Mouse (Mus musculus) thymus, postnatal 10 days (tissue): ENCODE measurements around the gene Twsg1.
"Not testable (repeated sequence)": the region's sequence is repeated elsewhere in the genome, so short reads cannot be mapped to it uniquely, and the experiment has no call there.

Experiments used
- DNase-seq, 2 experiments: peaks; one replicate each; pipeline ENCODE4 v3.0.0; 2021; ENCODE audit warnings: low spot score in 2 of 2

The Twsg1 gene

DNA sequence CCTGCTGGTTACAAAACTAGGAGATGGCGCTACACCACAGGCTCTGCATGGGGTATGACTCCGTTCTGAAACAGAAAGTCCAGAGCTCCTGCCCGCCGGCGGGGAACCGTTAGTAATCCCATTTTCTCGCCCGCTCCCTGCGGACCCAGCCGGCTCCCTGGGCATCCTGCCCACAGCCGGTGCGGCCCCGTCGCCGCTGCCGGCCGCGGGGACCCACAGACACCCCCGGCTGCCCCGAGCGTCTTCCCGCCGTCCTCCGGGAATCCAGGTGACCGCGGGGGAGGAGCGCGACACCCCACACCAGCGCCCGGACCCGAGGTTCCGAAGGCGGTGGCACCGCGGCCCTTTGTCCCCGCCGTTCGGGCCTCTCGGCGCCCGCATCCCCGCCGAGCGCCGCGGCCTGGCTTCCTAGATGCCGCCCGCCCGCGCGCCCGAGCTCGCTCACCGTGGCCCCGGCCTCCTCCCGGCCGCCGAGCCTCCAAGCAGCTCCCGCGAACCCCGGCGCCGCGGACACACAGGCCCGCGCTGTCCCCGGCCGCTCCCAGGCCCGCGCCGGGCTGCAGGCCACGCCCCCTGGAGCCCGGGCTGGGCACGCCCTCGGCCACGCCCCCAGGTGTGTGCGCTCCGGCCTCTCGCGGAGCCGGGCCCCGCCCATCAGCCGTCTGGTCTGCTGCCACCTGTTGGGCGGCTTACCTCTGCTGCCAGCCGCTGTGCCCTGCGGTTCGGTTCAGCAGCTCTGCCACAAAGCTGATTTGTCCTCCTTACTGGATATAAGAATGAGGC lies at the start of gene Twsg1:
Twsg1 (minus strand) TSS at position 605 of the 783 bp plus-strand sequence.
- DNase-seq, result peak; percentile 91 to 98

DNA sequence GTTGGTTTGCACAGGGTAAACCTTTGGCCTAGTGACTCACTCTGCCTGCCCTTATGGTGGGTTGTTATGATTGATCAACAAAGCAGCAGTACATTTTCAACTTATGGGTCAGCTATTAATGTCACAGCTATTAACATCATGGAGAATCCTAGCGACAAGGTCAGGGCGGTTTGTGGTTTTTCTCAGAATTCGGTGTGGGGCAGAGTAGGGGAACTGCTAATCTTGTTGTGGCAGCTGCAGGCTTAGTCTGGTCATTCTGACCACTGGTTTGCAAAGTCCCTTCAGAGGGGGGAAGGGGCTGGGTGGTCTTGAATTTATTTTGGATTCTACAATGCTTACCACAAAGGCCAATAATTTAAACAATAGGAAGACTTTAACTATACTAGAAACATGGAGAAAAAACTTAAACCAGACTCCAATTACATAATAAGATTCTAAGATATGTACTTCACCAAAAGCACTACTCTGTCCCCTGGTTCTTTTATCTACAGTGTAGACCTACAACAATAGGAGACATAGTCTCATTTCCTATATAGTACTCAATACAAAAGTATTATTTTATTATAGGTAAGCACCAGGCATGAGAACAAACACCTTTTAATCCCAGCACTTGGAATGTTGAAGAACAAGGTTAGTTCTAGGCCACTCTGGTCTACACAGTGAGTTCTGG lies 37.3 kb upstream of the Twsg1 start:
- no peak for DNase-seq

DNA sequence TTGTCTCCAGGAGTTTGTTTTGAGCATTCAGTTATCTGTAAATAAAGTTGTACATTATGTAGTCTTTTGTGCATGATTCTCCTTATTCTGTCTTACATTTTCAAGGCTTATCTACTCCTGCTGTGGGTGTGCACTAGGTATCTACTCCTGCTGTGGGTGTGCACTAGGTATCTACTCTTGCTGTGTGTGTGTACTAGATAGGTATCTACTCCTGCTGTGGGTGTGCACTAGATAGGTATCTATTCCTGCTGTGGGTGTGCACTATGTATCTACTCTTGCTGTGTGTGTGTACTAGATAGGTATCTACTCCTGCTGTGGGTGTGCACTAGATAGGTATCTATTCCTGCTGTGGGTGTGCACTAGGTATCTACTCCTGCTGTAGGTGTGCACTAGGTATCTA lies 25.7 kb upstream of the Twsg1 start:
- not testable (repeated sequence) for DNase-seq

DNA sequence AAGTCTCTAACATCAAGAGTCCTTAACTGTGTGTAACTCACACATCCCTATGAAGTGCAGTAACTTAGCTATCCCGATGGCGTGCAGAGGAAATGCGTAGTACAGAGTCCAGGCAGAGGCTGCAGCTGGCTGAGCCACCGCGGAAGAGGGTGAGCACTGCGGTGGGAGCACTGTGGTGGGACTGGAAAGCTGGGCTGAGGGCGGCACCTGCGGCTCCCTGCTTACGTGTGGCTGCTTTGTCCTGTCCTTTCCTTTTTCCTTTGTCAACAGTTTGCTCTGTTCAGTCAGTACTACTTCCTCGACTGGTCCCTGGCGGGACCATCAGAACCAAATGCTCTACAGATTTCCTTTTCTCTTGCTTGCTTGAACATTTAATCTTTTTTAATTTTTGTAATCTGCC lies 16.7 kb upstream of the Twsg1 start:
- DNase-seq, result no peak

DNA sequence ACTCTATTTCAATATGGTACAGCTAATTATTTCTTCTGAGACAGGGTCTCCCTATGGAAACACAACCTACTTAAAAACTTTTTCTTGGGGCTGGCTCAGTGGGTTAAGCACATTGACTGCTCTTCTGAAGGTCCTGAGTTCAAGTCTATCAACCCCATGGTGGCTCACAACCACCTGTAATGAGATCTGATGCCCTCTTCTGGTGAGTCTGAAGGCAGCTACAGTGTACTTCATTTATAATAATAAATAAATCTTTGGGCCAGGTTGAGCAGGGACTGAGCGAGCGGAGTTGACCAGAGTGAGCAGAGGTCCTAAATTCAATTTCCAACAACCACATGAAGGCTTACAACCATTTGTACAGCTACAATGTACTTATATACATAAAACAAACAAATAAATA lies 11.2 kb upstream of the Twsg1 start:
- no peak for DNase-seq

DNA sequence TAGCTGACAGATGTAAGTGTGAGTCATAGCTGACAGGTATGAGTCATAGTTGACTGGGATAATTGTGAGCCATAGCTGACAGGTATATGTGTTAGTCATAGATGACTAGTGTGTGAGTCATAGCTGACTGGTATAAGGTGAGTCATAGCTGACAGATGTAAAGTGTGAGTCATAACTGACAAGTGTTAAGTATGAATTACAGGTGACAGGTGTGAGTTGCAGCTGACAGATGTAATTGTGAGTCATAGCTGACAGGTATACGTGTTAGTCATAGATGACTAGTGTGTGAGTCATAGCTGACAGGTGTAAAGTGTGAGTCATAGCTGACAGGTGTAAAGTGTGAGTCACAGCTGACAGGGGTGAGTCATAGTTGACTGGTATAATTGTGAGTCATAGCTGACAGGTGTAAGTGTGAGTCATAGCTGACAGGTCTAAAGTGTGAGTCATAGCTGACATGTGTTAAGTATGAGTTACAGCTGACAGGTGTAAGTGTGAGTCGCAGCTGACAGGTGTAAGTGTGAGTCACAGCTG lies 10.6 kb upstream of the Twsg1 start:
- DNase-seq, result no peak

DNA sequence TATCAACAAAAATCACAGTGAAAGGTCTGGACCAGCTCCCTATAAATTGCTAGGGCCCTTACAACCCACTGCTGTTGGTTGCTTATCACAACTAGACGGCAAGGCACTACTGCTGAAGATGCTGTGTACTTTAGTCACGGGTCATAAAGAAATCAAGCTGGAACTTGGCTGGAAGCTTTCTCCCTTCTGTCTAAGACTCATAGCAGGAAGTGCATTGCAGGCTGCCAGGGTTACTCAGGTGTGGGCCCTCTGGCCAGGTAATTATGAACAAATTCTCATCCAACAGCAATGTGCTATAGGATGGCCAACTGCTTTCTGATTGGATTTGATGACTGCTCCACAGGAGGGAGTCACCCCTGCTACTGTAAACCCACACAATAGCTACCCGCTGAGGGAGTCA lies 8.0 kb upstream of the Twsg1 start:
- DNase-seq, result no peak

DNA sequence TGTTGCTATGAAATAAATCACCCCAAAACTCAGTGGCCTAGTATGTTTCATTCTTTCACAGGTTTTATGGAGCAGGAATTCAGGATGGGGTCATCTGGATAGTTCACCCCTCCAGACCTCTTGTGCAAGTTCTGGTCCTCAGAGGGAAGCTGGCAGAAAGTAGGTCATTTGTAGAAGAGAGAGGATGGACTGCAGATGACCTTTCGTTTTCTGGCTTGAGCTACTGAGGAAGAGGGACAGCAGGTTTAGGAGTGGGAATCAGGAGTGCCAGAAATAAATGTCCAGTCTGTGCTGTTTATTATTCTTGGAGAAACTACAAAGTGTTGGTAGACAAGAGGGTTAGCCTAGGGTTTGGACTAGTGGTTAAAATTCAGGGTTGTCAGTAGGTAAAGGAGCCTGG lies 7.3 kb upstream of the Twsg1 start:
- no peak for DNase-seq

DNA sequence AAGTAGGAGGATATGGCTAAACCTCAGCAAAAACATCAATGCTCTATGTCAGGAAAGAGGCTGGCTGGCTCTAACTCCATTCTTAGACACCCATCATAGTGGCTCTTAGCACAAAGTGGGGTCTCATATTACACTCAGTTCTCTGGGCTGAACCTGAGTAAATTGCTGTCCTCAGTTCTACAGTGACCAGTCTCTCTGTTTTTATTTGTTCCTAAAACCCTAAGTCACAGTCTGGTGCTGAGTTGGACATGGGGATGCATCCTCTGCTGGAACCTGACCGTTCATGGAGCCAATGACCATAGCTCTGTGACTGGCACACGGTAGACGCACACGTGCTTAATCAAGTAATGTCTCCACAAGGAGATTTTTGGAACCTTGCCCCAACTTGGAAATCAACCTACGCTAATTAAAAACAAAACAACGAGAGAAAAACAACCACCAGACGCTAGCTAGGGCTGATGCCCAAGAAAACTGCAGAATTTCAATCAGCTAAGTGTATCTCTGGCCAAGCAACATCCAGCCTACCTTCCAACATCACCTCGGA lies 6.8 kb upstream of the Twsg1 start:
- no peak for DNase-seq

DNA sequence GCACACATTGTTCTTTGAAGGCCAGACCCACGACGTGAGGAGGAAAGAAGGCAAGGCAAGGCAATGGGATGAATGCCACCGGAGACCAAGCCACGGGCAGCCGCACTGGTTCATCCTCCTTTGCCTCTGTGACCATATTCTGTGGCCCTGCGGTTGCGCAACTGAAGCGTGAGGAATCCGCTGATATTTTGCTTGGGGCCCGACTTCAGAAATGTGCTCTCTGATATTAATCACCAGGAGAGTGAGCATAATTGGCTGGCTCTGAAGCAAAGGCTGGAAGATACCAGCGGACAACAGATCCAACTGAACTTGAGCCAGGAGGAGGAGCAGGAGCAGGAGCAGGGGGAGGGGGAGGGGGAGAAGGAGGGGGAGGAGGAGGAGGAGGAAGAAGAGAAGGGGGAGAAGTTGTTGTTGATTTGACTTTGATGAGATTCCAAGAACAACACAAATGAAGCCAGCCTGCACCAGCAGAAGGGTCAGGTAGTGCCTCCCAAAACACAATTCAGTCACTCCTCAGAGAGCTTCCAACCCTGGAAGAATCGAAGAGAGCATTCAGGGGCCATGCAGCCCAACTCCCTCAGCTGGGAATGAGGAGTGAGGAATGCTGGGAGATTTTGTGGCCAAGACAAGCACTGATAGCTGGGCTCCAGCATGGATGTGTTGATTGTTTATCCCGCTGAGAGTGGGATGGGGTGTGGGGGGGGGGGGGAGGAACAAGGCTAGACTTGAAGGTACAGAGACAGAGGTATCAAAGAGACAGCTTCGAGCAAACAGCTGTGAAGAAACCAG lies 6.2 kb upstream of the Twsg1 start:
- no peak for DNase-seq

DNA sequence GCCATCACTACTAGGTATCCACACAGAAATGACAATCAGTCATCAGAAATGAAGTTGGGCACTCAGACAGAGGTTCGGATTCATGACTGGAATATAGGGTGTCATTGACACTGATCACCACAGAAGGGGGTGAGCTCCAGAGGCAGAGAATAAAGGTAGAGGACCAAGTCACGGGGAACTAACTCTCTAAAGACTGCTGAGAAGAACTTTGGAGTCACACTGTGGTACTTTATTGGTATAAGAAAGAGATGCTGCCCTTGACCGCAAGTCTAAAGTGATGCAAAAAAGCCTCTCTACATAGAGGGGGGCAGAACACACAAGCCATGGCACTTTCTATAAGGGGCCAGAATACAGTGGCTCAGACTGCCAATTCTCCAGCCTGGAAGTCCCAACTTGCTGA lies 5.1 kb upstream of the Twsg1 start:
- no peak for DNase-seq

DNA sequence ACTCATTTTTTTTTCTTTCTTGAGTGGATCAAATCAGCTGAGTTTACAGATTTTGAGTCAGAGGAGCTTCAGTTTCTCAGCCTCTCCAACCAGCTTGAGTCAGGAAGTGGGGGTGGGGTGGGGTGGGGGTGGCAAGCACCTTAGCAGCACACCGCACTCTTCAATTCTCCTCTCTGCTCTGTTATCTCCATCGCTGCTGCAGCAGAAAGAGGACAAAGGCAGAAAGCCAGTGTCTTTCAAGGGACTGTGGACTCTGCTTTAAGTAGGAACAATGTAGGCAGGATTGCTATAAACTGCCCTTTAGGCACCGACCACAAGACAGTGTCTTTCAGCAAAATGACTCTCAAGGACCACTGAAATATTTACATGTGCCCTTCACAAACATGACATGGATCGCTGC lies 2.9 kb upstream of the Twsg1 start:
- DNase-seq, result no peak

DNA sequence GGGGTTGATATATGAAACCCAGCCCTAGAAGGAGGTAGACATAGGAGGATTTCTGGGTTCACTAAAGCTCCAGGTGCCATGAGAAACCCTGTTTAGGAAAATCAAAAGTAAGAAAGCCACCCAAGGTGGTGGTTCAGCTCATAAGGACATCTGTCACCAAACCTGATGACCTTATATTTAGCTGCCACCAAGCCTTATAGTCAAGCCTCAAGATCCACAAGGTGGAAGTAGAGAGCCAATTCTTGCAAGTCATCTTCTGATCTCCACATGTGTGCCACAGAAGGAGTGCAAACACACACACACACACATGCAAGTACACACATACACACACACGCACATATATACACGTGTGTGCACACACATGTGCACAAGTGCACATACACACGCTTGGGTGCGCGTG lies 1.1 kb upstream of the Twsg1 start:
- DNase-seq, result no peak

DNA sequence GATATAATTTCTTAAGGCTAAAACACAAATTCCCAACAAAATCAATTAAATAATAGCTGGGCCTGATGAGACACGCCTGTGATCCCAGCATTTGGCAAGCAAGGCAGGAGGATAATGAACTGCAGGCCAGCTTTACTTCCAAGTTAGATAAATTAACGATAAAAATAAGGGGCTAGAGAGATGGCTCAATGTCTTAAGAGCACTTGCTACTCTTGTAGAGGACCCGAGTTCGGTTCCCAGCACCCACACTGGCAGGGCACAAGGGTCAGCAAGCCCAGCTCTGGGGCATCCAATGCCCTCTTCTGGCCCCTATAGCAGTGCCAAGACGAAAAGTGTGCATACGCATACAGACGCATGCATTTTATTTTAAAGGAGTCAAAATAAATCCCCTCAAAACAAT lies 843 bp downstream of the Twsg1 start:
- DNase-seq, result no peak

DNA sequence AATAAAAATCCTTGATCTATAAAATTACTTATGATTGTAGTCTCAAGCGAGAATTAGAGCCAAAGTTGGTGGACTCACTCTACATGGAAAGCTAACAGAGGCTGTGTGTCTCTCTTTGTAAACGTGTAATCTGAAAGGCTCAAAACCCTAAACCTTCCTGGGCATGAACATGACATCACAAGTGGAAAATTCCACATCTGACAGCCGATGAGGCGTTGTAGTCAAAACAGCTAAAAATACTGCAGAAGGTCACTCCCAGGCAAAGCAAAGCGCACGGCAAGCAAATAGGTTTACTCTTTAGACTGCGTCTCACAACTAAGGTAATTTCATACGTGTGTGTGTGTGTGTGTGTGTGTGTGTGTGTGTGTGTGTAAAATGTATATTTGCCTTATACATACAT lies 3.7 kb downstream of the Twsg1 start:
- DNase-seq, result no peak

DNA sequence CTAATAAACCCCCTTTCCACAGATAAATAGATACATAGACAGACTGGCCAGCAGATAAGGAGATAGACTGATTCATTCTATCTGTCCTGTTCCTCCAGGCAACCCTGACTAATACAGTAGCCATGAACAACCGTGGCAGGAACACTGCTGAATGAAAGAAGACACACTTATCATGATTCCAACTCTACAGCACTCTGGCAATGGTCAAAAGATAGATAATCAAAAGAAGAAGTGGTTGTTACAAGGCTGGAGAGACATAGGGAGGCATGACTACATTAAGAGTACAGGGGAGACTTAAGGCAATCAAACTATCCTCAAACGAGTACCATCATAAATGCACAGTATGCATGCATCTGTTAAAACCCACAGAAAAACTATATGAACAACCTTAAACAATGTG lies 5.6 kb downstream of the Twsg1 start:
- no peak for DNase-seq

DNA sequence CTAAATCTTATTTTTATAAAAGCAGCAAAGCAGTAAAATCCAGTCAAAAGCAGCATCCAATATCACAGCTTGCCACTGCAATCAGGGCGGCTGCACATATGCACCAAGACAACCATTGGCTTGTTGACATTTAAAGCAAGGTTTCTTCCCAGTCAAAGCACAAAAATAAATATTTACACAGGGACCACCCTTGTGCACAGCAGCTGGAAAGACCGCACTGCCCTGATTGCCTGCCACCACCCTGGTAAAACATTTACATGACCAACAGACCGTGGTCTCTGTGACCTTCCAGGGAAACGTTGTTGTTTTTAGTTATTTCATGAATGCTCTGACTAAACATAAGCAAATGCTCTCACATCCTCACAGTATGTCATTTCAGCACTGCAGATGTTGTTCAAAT lies 8.6 kb downstream of the Twsg1 start:
- DNase-seq, result no peak

DNA sequence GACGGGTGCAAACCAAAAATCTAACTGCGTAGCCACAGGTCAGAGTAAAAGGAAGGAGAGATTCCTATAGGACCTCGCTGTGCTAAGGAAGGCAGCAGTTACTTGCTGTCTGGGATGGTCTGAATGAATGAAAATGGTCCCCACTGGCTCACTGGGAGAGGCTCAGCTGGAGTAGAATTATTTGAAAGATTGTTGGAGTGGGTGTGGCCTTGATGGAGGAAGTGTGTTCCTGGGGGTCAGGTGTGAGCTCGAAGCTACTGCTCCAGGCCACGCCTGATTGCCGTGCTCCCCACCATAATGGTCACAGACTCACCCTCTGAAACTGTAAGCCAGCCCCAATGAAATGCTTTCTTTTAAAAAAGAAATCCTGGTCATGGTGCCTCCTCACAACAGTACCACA lies 9.8 kb downstream of the Twsg1 start:
- DNase-seq, result no peak

DNA sequence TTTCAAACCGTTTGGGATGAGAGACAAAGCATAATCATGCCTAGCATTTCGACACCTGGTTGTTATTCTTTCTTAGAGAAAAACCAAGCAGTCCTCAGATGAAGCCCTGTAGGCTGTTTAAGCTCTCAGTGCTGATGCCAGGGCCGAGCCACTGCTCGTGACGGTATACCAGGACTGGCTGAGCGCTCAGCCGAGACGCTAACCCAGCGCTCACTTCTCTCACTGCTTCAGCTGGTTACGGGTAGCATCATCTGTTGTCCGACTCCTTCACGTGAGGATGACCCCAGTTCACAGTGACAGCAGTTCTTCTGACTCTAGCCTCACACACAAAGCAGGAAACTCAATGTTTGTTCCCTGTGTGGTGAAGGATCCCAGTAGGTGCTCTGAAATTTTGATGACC lies 10.8 kb downstream of the Twsg1 start:
- DNase-seq, result no peak

DNA sequence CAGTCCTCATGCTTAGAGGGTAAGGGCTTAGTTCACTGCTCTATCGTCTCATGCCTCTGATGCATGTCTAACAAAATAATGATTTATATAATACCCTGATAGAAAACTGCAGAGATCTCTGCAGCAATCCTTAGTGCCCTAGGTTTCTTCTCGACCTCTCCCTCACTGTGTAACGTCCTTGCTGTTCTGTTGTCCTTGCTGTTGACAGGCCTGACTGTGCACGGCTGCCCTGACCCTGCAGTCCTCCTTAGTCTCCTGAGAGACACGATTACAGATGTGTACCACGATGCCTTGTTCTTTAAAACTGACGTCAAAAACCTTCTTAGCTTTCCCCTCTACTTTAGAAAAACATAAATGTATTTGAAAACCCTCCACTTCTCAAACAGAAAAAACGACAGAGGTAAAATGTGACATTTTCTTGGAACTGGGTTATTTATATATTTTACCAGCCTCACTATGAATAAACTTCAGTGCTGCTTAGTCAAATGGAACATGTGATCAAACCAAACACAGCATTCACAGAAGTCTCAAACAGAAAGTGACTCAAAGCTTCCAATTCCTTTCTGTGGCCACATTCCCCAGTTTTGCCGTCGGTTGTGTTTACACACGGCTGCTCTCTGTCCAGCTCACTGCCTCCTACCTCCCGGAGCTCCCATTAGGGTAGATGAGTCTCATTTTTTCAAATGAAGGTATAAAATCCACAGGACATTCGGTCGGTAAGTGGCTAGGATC lies 11.4 kb downstream of the Twsg1 start:
- no peak for DNase-seq

DNA sequence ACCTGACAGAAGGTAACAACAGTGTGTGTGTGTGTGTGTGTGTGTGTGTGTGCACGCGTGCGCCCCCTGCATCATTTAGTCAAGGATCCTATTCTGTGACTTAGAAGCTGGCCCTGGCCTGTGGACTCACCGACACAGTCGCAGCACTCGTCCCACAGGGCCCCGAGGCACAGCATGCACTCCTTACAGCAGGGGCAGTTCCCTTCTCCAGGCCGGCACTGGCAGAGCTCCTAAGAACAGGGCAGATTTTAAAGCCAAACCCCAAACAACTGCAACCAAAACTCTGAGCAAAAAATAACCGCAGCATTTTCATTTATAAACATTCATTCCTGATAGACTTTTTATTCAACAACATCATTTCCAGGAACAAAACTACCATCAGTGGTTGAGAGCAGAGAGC lies 13.4 kb downstream of the Twsg1 start:
- DNase-seq, result no peak

DNA sequence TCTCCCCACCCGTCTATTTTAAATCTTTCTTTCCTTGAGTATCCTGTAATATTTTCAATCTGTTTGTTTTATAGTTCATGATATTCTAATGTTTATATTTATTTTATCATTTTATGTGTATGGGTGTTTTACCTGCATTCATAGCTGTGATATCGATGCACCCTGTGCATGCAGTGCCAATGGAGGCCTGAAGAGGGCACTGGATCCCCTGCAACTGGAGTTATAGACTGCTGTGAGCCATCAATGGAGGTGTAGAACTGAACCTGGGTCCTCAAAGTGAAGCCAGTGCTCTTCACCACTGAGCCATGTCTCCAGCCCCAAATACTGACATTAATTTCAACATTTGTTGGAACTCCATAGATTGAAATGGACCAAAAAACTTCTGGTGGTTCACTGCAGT lies 17.3 kb downstream of the Twsg1 start:
- DNase-seq, result no peak
